Mouse (Mus musculus) neural tube, embryonic 12.5 days (tissue): ENCODE data around the gene Rspo4. TPM values are rescaled to one million over a fixed set of nuclear protein-coding genes. Genes with fewer than 3 reads are reported as not detected.

ENCODE experiments used
- ATAC-seq: fragments of 200-750 bp; cut with Nextera tagmentation; 2 replicates; pipeline ENCODE4 v1.8.0; 2017; ENCODE audit warnings: low read depth, mild to moderate bottlenecking, moderate TSS enrichment, moderate library complexity; ENCODE audit not compliant: low FRiP score
- H3K27ac ChIP-seq: fragments of 300-500 bp; sonication (generic); 2 replicates; pipeline ENCODE4 v1.5.1; 2016
- H3K27me3 ChIP-seq: fragments of 300-500 bp; sonication (generic); replicated peaks from 2 replicates; pipeline ENCODE4 v1.6.1; 2016; ENCODE audit warnings: mild to moderate bottlenecking
- H3K36me3 ChIP-seq: fragments of 300-500 bp; sonication (generic); 2 replicates; pipeline ENCODE4 v1.6.1; 2016; ENCODE audit warnings: mild to moderate bottlenecking
- H3K4me1 ChIP-seq: fragments of 300-500 bp; sonication (generic); 2 replicates; pipeline ENCODE4 v1.6.1; 2016
- H3K4me2 ChIP-seq: fragments of 300-500 bp; sonication (generic); replicated peaks from 2 replicates; pipeline ENCODE4 v1.6.1; 2016; ENCODE audit warnings: mild to moderate bottlenecking
- H3K4me3 ChIP-seq: fragments of 300-500 bp; sonication (generic); 2 replicates; pipeline ENCODE4 v1.5.1; 2016
- H3K9ac ChIP-seq: fragments of 300-500 bp; sonication (generic); 2 replicates; pipeline ENCODE4 v1.6.1; 2016; ENCODE audit warnings: mild to moderate bottlenecking
- H3K9me3 ChIP-seq: fragments of 300-500 bp; sonication (generic); 2 replicates; pipeline ENCODE4 v1.6.1; 2016; ENCODE audit warnings: mild to moderate bottlenecking
- WGBS: fragments of 180-500 bp; shearing (Covaris S2); methylation state at CpG from one replicate; pipeline ENCODE4 v1.1.7; 2016; 5-methylcytosine and 5-hydroxymethylcytosine counted together
- polyA plus RNA-seq: library from polyadenylated mRNA; unstranded; fragments of >200 nt; fragmentation: Nextera tagmentation; extraction: Ambion mirVana; gene quantifications from 2 replicates; pipeline ENCODE4 v1.2.1, GENCODE M21; 2016

Gene Rspo4
- 0.27 and 0.38 TPM in 2 replicates for polyA plus RNA-seq

DNA sequence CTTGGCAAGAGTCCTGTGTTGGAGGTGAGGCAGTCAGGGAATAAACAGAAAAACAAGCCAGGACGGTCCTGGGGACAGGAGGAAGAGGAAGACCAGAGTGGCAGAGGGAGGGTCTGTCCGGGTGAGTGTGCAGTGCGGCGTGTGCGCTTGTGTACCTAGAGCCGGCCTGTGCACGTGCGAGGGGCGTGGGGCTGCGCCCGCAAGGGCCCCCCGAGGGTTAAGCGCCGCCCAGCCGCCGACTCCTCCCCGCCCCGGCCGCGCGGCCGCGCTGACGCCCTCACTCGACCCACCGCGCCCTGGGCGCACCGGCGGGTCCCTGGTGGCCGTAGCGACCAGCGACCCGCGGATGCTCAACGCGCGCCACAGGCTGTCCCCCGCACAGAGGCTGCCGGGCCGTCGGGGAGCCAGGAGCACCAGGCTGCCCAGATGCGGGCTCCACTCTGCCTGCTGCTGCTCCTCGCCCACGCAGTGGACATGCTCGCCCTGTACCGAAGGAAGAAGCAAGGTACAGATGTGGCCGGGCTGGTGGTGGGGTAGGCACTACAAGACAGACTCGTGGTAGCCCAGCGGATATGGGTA is at the start of gene Rspo4:
Rspo4 (plus strand) TSS at position 280 of the 579 bp plus-strand sequence.
- H3K9ac ChIP-seq: peak within 1 kb of the TSS; percentile 44; the same call in 1 of the 2 replicates
- no peaks in the 10 kb centered on the region for H3K36me3 ChIP-seq
- no peaks in the 10 kb centered on the region for H3K9me3 ChIP-seq
- H3K27me3 ChIP-seq: peaks cover 42% of the 10 kb centered on the region
- ATAC-seq: peak; percentile 29; the same call in 1 of the 2 replicates
- WGBS: under 1% methylated on average over 49 of the region's 50 CpGs
- H3K4me3 ChIP-seq: peak within 1 kb of the TSS; percentile 36
- peak within 1 kb of the TSS; percentile 71 for H3K4me2 ChIP-seq
- H3K4me1 ChIP-seq: peaks cover 10% of the 10 kb centered on the region
- no peak within 1 kb of the TSS for H3K27ac ChIP-seq

DNA sequence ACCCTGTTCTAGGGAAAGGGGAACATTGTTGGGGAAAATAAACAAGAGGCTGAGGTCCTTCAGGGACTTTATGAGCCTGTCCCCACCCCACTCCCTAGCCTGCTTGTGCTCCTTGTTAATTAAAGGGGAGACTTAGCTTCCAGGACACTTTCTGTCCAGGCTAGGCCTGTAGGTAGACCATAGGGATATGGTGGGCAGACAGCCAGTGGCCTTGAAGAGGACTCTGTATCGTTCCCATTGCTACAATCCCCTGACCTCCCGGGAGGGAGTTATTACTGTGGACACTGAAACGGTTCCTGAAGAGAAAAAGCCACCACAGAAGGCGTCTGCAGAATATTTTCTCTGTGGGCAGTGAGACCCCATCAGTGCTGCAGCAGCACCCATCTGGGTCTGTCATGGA is 27.1 kb upstream of the Rspo4 start:
- no peak overlapping the region for H3K27ac ChIP-seq
- 76% methylated on average over 4 of the region's 4 CpGs for WGBS
- no peaks in the 10 kb centered on the region for H3K4me1 ChIP-seq
- ATAC-seq: no peak
- no peak overlapping the region for H3K9ac ChIP-seq
- H3K36me3 ChIP-seq: no peaks in the 10 kb centered on the region
- H3K4me3 ChIP-seq: no peak overlapping the region
- no peaks in the 10 kb centered on the region for H3K9me3 ChIP-seq
- H3K27me3 ChIP-seq: no peaks in the 10 kb centered on the region
- H3K4me2 ChIP-seq: no peak overlapping the region

- Histone ChIP-seq H3K9ac (no peak overlapping the region), H3K27ac (no peak overlapping the region), H3K27me3 (no peaks in the 10 kb centered on the region), H3K4me2 (no peak overlapping the region), H3K4me1 (no peaks in the 10 kb centered on the region), H3K9me3 (no peaks in the 10 kb centered on the region), H3K4me3 (no peak overlapping the region), H3K36me3 (no peaks in the 10 kb centered on the region)
- whole genome bisulfite sequencing: 52% methylated on average over 5 of the region's 5 CpGs
- ATAC-seq: no peak
Observed at GRCm38 (mm10) chr2:151862257-151862810, 19.6 kb downstream of the Rspo4 start.

GRCm38 (mm10) chr2:151864941-151865340 is 22.2 kb downstream of the Rspo4 start:
- H3K4me3 ChIP-seq: no peak overlapping the region
- no peak for ATAC-seq
- H3K4me1 ChIP-seq: no peaks in the 10 kb centered on the region
- no peak overlapping the region for H3K27ac ChIP-seq
- no peak overlapping the region for H3K9ac ChIP-seq
- H3K27me3 ChIP-seq: no peaks in the 10 kb centered on the region
- WGBS: 91% methylated on average over 6 of the region's 6 CpGs
- H3K36me3 ChIP-seq: no peaks in the 10 kb centered on the region
- H3K9me3 ChIP-seq: no peaks in the 10 kb centered on the region
- no peak overlapping the region for H3K4me2 ChIP-seq

DNA sequence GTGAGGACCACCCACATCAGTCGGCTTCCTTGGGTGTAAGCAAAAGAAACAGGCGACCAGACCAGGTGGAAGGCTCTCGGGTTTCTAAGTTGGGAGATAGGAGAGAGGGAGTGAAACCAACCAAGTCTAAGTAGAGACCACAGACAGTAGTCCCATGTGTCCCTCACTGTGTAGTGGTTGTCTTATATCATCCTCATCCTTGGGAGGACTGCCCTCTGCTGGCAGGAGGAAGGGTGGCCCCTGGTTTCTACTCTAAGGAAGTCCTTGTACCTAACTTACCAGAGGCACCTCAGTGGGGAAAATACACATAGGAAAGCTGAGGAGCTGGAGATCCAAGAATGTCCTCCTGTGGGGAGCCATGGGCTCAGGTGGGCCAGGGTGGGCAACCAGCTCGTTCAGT is 23.8 kb downstream of the Rspo4 start:
- H3K9me3 ChIP-seq: no peaks in the 10 kb centered on the region
- H3K36me3 ChIP-seq: no peaks in the 10 kb centered on the region
- WGBS: 38% methylated on average over 4 of the region's 4 CpGs
- no peaks in the 10 kb centered on the region for H3K27me3 ChIP-seq
- no peak overlapping the region for H3K27ac ChIP-seq
- no peak overlapping the region for H3K9ac ChIP-seq
- no peak overlapping the region for H3K4me2 ChIP-seq
- ATAC-seq: peak; percentile 70
- H3K4me1 ChIP-seq: no peaks in the 10 kb centered on the region
- H3K4me3 ChIP-seq: no peak overlapping the region

DNA sequence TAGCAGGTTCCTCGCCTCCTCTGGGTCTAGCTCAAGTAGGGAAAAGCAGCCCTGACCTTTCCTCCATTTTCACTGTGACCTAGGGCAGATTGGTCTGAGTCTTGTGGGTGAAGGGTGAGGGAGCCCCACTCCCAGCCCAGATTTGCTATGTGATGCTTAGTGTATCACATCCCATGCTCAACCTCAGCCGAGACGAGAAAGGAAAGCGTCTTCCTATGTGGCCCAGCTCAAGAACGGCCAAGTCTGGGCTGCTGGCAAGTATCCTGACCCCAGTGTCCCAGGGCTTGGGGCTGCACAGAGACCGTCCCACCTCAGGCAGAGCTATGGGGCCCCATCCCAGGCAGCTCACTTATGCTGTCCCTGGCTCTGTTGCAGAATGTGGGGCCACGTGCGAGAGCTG is 25.5 kb downstream of the Rspo4 start:
- Histone ChIP-seq H3K4me1 (no peaks in the 10 kb centered on the region), H3K27me3 (0 out of 2 replicates have a peak, but pooled peaks cover 3% of the 10 kb centered on the region), H3K36me3 (no peaks in the 10 kb centered on the region), H3K4me3 (no peak overlapping the region), H3K27ac (no peak overlapping the region), H3K9me3 (no peaks in the 10 kb centered on the region), H3K4me2 (no peak overlapping the region), H3K9ac (no peak overlapping the region)
- WGBS: 90% methylated on average over 8 of the region's 8 CpGs
- no peak for ATAC-seq

- Histone ChIP-seq H3K4me3 (no peak overlapping the region), H3K36me3 (no peaks in the 10 kb centered on the region), H3K27ac (no peak overlapping the region), H3K27me3 (0 out of 2 replicates have a peak, but pooled peaks cover 3% of the 10 kb centered on the region), H3K9me3 (no peaks in the 10 kb centered on the region), H3K4me1 (no peaks in the 10 kb centered on the region), H3K9ac (no peak overlapping the region), H3K4me2 (no peak overlapping the region)
- ATAC-seq: no peak
Observed at GRCm38 (mm10) chr2:151874551-151874950, 31.8 kb downstream of the Rspo4 start.

DNA sequence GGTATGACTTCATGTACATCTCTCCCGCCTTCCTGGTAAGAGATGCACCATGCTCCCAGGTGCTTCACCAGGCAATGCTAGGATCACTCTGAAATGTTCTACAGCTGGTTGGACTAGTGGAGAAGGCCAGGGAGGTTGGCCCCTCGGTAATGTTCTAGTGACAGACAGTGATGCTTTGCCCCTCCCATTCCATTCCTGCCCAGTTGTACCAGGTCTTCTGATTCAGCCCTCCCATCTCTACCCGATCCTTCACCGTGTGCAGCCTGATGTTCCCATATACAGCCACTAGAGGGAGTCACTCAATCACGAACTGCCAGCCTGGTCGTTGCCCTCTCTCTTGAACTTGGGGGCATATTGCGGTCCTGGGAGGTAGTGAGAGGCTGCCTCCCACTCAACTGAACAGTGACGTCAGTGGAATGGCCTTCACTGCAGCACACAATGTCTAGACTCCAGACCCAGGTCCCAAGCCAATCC is 33.3 kb downstream of the Rspo4 start:
- H3K9ac ChIP-seq: no peak overlapping the region
- no peaks in the 10 kb centered on the region for H3K36me3 ChIP-seq
- ATAC-seq: peak; percentile 58
- WGBS: 15% methylated on average over 8 of the region's 8 CpGs
- H3K4me2 ChIP-seq: no peak overlapping the region
- no peak overlapping the region for H3K4me3 ChIP-seq
- H3K27me3 ChIP-seq: 0 out of 2 replicates have a peak, but pooled peaks cover 3% of the 10 kb centered on the region
- H3K27ac ChIP-seq: no peak overlapping the region
- no peaks in the 10 kb centered on the region for H3K9me3 ChIP-seq
- H3K4me1 ChIP-seq: no peaks in the 10 kb centered on the region

DNA sequence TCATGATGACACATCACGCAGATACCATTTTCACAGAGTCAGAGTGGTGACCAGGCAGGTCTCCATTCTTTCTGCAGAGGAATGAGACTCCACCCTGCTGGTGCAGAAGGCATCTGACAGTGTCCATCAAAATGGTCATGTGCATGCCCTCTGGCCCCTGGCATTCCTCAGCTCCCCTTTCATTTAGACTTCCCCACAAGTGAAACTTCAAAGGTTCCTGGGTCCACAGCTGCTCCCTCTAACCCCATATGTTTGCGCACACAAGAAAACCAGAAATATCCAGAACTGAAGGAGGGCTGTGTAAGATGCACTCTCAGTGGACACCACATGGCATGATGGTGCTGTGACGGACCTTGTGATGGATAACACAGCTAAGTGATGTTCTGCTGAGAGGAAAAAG is 35.9 kb downstream of the Rspo4 start:
- no peaks in the 10 kb centered on the region for H3K9me3 ChIP-seq
- H3K4me3 ChIP-seq: no peak overlapping the region
- no peaks in the 10 kb centered on the region for H3K36me3 ChIP-seq
- ATAC-seq: no peak
- 82% methylated on average over 3 of the region's 3 CpGs for WGBS
- no peak overlapping the region for H3K9ac ChIP-seq
- H3K4me1 ChIP-seq: no peaks in the 10 kb centered on the region
- H3K4me2 ChIP-seq: no peak overlapping the region
- no peak overlapping the region for H3K27ac ChIP-seq
- no peaks in the 10 kb centered on the region for H3K27me3 ChIP-seq

DNA sequence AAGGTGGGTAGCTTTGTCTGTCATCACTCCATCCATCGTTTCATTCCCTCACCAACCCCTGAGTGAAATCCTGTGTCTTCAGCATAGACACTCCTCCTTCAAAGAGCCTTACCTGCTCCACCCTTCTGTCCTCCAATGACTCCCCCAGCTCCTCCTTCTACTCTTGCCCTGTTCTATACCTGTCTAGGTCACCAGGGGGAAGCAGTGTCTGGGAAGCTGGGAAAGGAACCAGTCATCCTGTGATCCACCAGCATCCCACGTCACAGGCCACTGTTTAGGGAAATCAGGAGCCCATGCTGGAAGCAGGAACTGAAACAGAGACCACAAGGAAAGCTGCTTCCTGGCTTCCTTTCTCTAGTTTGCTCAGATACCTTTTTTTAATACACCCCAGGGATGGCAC is 37.0 kb downstream of the Rspo4 start:
- Histone ChIP-seq H3K9me3 (no peaks in the 10 kb centered on the region), H3K4me2 (no peak overlapping the region), H3K36me3 (no peaks in the 10 kb centered on the region), H3K4me1 (no peaks in the 10 kb centered on the region), H3K27ac (no peak overlapping the region), H3K9ac (no peak overlapping the region), H3K27me3 (no peaks in the 10 kb centered on the region), H3K4me3 (no peak overlapping the region)
- ATAC-seq: no peak
- WGBS: 55% methylated on average over 2 of the region's 2 CpGs

DNA sequence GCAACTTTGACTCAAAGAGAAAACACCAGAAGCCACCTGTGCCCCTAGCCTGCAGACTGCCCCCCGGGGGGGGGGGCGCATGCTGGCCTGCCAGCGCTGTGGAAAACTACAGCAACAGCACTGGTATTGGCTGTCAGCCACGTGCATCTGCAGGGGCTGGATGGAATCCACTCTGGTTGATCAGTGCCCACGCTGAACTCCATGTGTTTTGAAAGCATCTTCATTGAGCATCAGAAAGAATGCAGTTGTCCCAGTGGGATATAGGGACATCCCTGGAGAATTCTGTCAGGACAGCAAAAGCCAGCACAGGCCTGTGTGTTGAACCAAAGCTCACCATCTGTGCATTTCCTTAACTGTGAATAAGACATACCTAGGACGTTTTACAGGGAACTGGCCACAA is 48.3 kb downstream of the Rspo4 start:
- H3K27ac ChIP-seq: no peak overlapping the region
- H3K4me1 ChIP-seq: peaks cover 3% of the 10 kb centered on the region; the same call in 1 of the 2 replicates
- no peaks in the 10 kb centered on the region for H3K36me3 ChIP-seq
- 55% methylated on average over 6 of the region's 6 CpGs for WGBS
- H3K4me3 ChIP-seq: no peak overlapping the region
- no peak overlapping the region for H3K4me2 ChIP-seq
- H3K9me3 ChIP-seq: no peaks in the 10 kb centered on the region
- H3K27me3 ChIP-seq: no peaks in the 10 kb centered on the region
- H3K9ac ChIP-seq: no peak overlapping the region
- ATAC-seq: no peak

DNA sequence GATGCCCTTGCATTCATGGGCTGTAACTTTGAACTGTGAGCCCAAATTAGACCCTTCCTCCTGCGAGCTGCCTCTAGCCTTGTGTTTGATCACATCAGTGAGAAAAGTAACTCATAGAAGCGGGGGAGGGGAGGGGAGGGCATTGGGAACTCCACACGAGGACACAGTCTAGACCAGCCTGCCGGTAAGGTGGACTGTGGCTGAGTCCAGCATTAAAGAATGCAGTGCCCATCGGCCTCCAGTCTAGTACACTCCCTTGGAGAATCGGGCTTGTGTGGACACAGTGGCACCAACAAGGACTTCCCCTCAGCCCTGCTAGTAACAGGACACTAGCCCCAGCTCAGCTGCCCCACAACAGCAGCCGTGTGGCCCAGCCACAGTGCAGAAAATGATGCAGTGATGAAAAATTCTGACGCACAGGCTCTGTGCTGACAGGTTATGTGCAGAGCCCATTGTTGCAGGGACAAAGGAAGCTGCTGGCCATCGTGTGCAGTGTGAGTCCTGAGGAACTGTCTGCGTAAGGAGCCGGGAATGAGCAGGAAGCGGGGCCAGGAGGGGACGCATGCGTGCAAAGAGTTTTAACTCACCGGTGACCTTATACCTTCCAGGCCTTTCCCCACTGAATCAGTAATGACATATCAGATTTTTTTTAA is 50.5 kb downstream of the Rspo4 start:
- H3K27ac ChIP-seq: no peak overlapping the region

More for the DNA sequence above, 50.5 kb downstream of the Rspo4 start:
- WGBS: 51% methylated on average over 15 of the region's 15 CpGs
- H3K4me3 ChIP-seq: no peak overlapping the region
- no peak for ATAC-seq
- H3K4me1 ChIP-seq: peaks cover 3% of the 10 kb centered on the region; the same call in 1 of the 2 replicates
- H3K36me3 ChIP-seq: no peaks in the 10 kb centered on the region
- H3K27me3 ChIP-seq: no peaks in the 10 kb centered on the region
- no peaks in the 10 kb centered on the region for H3K9me3 ChIP-seq
- no peak overlapping the region for H3K9ac ChIP-seq
- H3K4me2 ChIP-seq: no peak overlapping the region
